22 mouse cellular contexts compared by ENCODE assay signal in genomic region chr9:66517746-66518145, GRCm38 (mm10). TPM values are rescaled to one million over a fixed set of nuclear protein-coding genes. Genes with fewer than 3 reads are reported as not detected.
DNase-seq lines count a peak whose midpoint lies in the region; ATAC-seq and TF ChIP-seq lines count a peak whose summit lies in the region.
"Had no signal": no experiment of that assay in that cellular context is flagged by ENCODE, and none has a peak within 500 bp of the region (broad histone marks: within the 10 kb centered on the region; RNA-seq: fewer than 3 reads in every experiment).

No protein-coding gene starts in this region.

- no peak for DNase-seq in gastrocnemius, adult 2 months
- DNase-seq in gastrocnemius, postnatal 14 days, result no peak
- DNase-seq in midbrain, embryonic 11.5 days (ENCODE audit: low spot score, missing footprints), result peak; percentile 72
- no peak for DNase-seq in midbrain, postnatal 0 days (ENCODE audit: low spot score)
- no peak for DNase-seq in cerebellum, postnatal 36 days
- DNase-seq: adrenal gland, postnatal 14 days; B cell, adult 2 months; cerebellum, adult 11 months; cerebellum, adult 18-20 months; cerebellum, adult 8-10 months; cerebellum, adult 9-11 months; cerebellum, postnatal 14 days; forebrain, postnatal 0 days had no signal

- H3K9me3 ChIP-seq in midbrain, embryonic 11.5 days (ENCODE audit: control insufficient read depth, low read length), result no peaks in the 10 kb centered on the region
- H3K9me3 ChIP-seq in midbrain, postnatal 0 days (ENCODE audit: low read length), result no peaks in the 10 kb centered on the region
- H3K9me3 ChIP-seq: embryonic facial prominence, embryonic 10.5 days; embryonic facial prominence, embryonic 12.5 days; forebrain, embryonic 13.5 days; forebrain, embryonic 15.5 days; G1E had no signal

- no peak overlapping the region for H3K4me2 ChIP-seq in midbrain, embryonic 11.5 days
- no peak overlapping the region for H3K4me2 ChIP-seq in midbrain, postnatal 0 days (ENCODE audit: low read depth, low read length, poor library complexity, severe bottlenecking)
- H3K4me2 ChIP-seq: embryonic facial prominence, embryonic 12.5 days; forebrain, embryonic 13.5 days; forebrain, embryonic 15.5 days had no signal

- TF ChIP-seq CTCF in gastrocnemius, adult 2 months (IDR thresholded peaks at IDR 0.05), result no peak
- no peak for TF ChIP-seq CTCF in midbrain, postnatal 0 days (IDR thresholded peaks at IDR 0.05)

- H3K36me3 ChIP-seq in midbrain, embryonic 11.5 days (ENCODE audit: control insufficient read depth, insufficient read depth, low read length), result peaks cover 27% of the 10 kb centered on the region; the same call in 1 of the 2 replicates
- peaks cover 15% of the 10 kb centered on the region; the same call in 1 of the 2 replicates for H3K36me3 ChIP-seq in midbrain, postnatal 0 days (ENCODE audit: insufficient read depth, low read length)

- 94% methylated on average over 10 of the region's 10 CpGs for WGBS in midbrain, embryonic 11.5 days
- WGBS in midbrain, postnatal 0 days, result 89% methylated on average over 10 of the region's 10 CpGs

- intact Hi-C loops in gastrocnemius, adult 2 months (cut with DNase I), result loop anchor here (10.0 kb wide), 1 partner anchor 187 kb away; no protein-coding TSS in a partner anchor
- intact Hi-C loops in gastrocnemius, postnatal 14 days (cut with DNase I; ENCODE audit: low total_unique reads), result no loop called here

- H3K4me3 ChIP-seq in gastrocnemius, adult 2 months, result no peak overlapping the region
- H3K4me3 ChIP-seq in midbrain, embryonic 11.5 days (ENCODE audit: low read depth, low read length), result no peak overlapping the region
- no peak overlapping the region for H3K4me3 ChIP-seq in midbrain, postnatal 0 days (ENCODE audit: low read depth, low read length)
- H3K4me3 ChIP-seq: embryonic facial prominence, embryonic 10.5 days; embryonic facial prominence, embryonic 12.5 days; forebrain, embryonic 13.5 days; forebrain, embryonic 15.5 days had no signal

- H3K4me1 ChIP-seq in midbrain, embryonic 11.5 days (ENCODE audit: control insufficient read depth, insufficient read depth, low read length), result peaks cover 3% of the 10 kb centered on the region; the same call in 1 of the 2 replicates
- no peaks in the 10 kb centered on the region for H3K4me1 ChIP-seq in midbrain, postnatal 0 days (ENCODE audit: insufficient read depth, low read length)

- H3K27me3 ChIP-seq in midbrain, embryonic 11.5 days (ENCODE audit: control insufficient read depth, insufficient read depth, low read length), result no peaks in the 10 kb centered on the region
- H3K27me3 ChIP-seq in midbrain, postnatal 0 days (ENCODE audit: insufficient read depth, low read length), result no peaks in the 10 kb centered on the region
- H3K27me3 ChIP-seq: CH12.LX; embryonic facial prominence, embryonic 12.5 days; forebrain, embryonic 13.5 days; forebrain, embryonic 15.5 days; Patski had no signal

- peak overlapping the region; percentile 60; the same call in 1 of the 2 replicates for H3K27ac ChIP-seq in gastrocnemius, adult 2 months
- H3K27ac ChIP-seq in midbrain, embryonic 11.5 days (ENCODE audit: low read depth, low read length), result no peak overlapping the region
- H3K27ac ChIP-seq in midbrain, postnatal 0 days (ENCODE audit: low read depth, low read length), result no peak overlapping the region
- H3K27ac ChIP-seq: embryonic facial prominence, embryonic 10.5 days; embryonic facial prominence, embryonic 12.5 days; forebrain, embryonic 13.5 days; forebrain, embryonic 15.5 days had no signal

- no peak overlapping the region for H3K9ac ChIP-seq in midbrain, embryonic 11.5 days (ENCODE audit: low read length)
- no peak overlapping the region for H3K9ac ChIP-seq in midbrain, postnatal 0 days (replicated peaks; ENCODE audit: low read length, poor library complexity, severe bottlenecking)
- H3K9ac ChIP-seq: embryonic facial prominence, embryonic 12.5 days; forebrain, embryonic 13.5 days; forebrain, embryonic 15.5 days; forebrain, postnatal 0 days had no signal

- no peak for ATAC-seq in midbrain, embryonic 11.5 days (ENCODE audit: low FRiP score)
- ATAC-seq in midbrain, postnatal 0 days (ENCODE audit: low FRiP score), result no peak
- ATAC-seq: activated CD4-positive, CD25-positive, alpha-beta regulatory T cell, adult 4 months; CD4-positive, CD25-positive, alpha-beta regulatory T cell, adult 4 months; forebrain, embryonic 13.5 days; forebrain, embryonic 15.5 days; forebrain, postnatal 0 days; Patski had no signal

RNA-seq across cellular contexts. Expression of gene Fbxl22, which starts 3.4 kb away (rescaled TPM):
- 1 to 10 TPM; 1.7 to 3.1 TPM for total RNA-seq in gastrocnemius, adult 2 months (2021)
- 10 to 100 TPM; 19.0 to 32.5 TPM for total RNA-seq in gastrocnemius, postnatal 14 days (2021)
- 1.8 and 2.1 TPM in 2 replicates for polyA plus RNA-seq in midbrain, embryonic 11.5 days (2014; fragmentation: Nextera tagmentation; extraction: Ambion mirVana)
- 0.28 and 0.60 TPM in 2 replicates for total RNA-seq in midbrain, postnatal 0 days (2014; rRNA removed)
- 0.60 and 0.63 TPM in 2 replicates for polyA plus RNA-seq in midbrain, postnatal 0 days (2015; fragmentation: Nextera tagmentation; extraction: Ambion mirVana)

Comparison
In these comparisons a context has a peak if more than half of its experiments do, and no peak if none do; other contexts are left out.
1. RNA of gene Fbxl22, which starts 3.4 kb away (total RNA-seq): 19.0 to 32.5 TPM in gastrocnemius, postnatal 14 days; 1.7 to 3.1 TPM in gastrocnemius, adult 2 months and 0.28 to 0.60 TPM in midbrain, postnatal 0 days; every median in the first group is over 4 times any median in the second.